Mouse (Mus musculus) embryonic fibroblast, embryonic 13.5 days (primary cell): ENCODE data around the gene Yae1d1.

ENCODE experiments used
- CTCF ChIP-seq: IDR thresholded peaks from 2 replicates; pipeline ENCODE4 v1.5.1; 2011; ENCODE audit warnings: mild to moderate bottlenecking, control low read depth, low read length, moderate library complexity, borderline replicate concordance; ENCODE audit not compliant: insufficient read depth
- POLR2A ChIP-seq: IDR thresholded peaks from 2 replicates; pipeline ENCODE4 v1.6.1; 2011; ENCODE audit warnings: low read depth, mild to moderate bottlenecking, control low read depth, low read length, moderate library complexity

GRCm38 (mm10) chr13:18011055-18011454, 17.9 kb upstream of the Yae1d1 start:
- TF ChIP-seq CTCF: no peak
- no peak for TF ChIP-seq POLR2A
